Mouse (Mus musculus) effector memory CD4-positive, alpha-beta T cell, adult 5 months (primary cell): Measurements from ENCODE around the gene Atp10b. TPM values are rescaled to one million over a fixed set of nuclear protein-coding genes. Genes with fewer than 3 reads are reported as not detected.

Experiments
- polyA plus RNA-seq: library from polyadenylated mRNA; unstranded; fragments of 100-300 nt; shearing (Covaris generic); gene quantifications from one replicate; pipeline ENCODE4 v1.2.1, GENCODE M21; 2017

Gene Atp10b
- 0.12 TPM for polyA plus RNA-seq

GRCm38 (mm10) chr11:43149577-43149976, at the start of gene Atp10b:
Gene Atp10b, plus strand, starts transcription at chr11:43149877.

Other genes with a start within 250 kb of the Atp10b start
- not detected for gene Gm9972, start 114.1 kb upstream of the Atp10b start, polyA plus RNA-seq